Mouse (Mus musculus) bone marrow, adult 2 months (tissue): Measurements from ENCODE around the gene Ptpn22.
"Not testable (repeated sequence)": the region's sequence is repeated elsewhere in the genome, so short reads cannot be mapped to it uniquely, and the experiment has no call there.

Source experiments
- CTCF ChIP-seq: fragments of 200-500 bp; IDR thresholded peaks from 2 replicates; pipeline ENCODE4 v1.5.1; 2011; ENCODE audit warnings: low read length, control low read depth; ENCODE audit not compliant: control insufficient read depth, insufficient read depth
- POLR2A ChIP-seq: fragments of 200-500 bp; IDR thresholded peaks from 2 replicates; pipeline ENCODE4 v1.6.1; 2011; ENCODE audit warnings: low read depth, mild to moderate bottlenecking, control low read depth, low read length, borderline replicate concordance; ENCODE audit not compliant: control insufficient read depth

GRCm38 (mm10) chr3:103840195-103840594, 19.4 kb upstream of the Ptpn22 start:
- not testable (repeated sequence) for TF ChIP-seq POLR2A, CTCF
